Mouse (Mus musculus) forelimb bud, embryonic 11.5 days (tissue): ENCODE results near the gene Cd300lf.

Experiments used
- DNase-seq: peaks from one replicate; pipeline ENCODE4 v3.0.0-alpha.2; 2012; ENCODE audit warnings: low read depth, low spot score

Gene Cd300lf

GRCm38 (mm10) chr11:115160883-115161577 lies 27.2 kb upstream of the Cd300lf start:
- DNase-seq, result peak; percentile 58

- DNase-seq, result peak; percentile 48
Measured at GRCm38 (mm10) chr11:115160016-115160797, 26.4 kb upstream of the Cd300lf start.

- no peak for DNase-seq
Measured at GRCm38 (mm10) chr11:115157933-115158719, 24.3 kb upstream of the Cd300lf start.

GRCm38 (mm10) chr11:115155053-115155634 lies 21.4 kb upstream of the Cd300lf start:
- no peak for DNase-seq

- DNase-seq, result peak; percentile 69
Measured at GRCm38 (mm10) chr11:115153699-115154292, 20.0 kb upstream of the Cd300lf start.

GRCm38 (mm10) chr11:115153088-115153487 lies 19.3 kb upstream of the Cd300lf start:
- DNase-seq, result no peak

- DNase-seq, result peak; percentile 76
Measured at GRCm38 (mm10) chr11:115151755-115152429, 18.1 kb upstream of the Cd300lf start.

GRCm38 (mm10) chr11:115150741-115151254 lies 17.0 kb upstream of the Cd300lf start:
- no peak for DNase-seq

GRCm38 (mm10) chr11:115147813-115148212 lies 14.0 kb upstream of the Cd300lf start:
- no peak for DNase-seq

GRCm38 (mm10) chr11:115141970-115142369 lies 8.2 kb upstream of the Cd300lf start:
- DNase-seq, result no peak

- no peak for DNase-seq
Measured at GRCm38 (mm10) chr11:115138597-115139262, 4.9 kb upstream of the Cd300lf start.

GRCm38 (mm10) chr11:115131768-115132381 lies 1.9 kb downstream of the Cd300lf start:
- DNase-seq, result no peak

- DNase-seq, result no peak
Measured at GRCm38 (mm10) chr11:115129508-115130126, 4.2 kb downstream of the Cd300lf start.

- no peak for DNase-seq
Measured at GRCm38 (mm10) chr11:115128483-115128882, 5.3 kb downstream of the Cd300lf start.

GRCm38 (mm10) chr11:115119409-115119808 lies 14.4 kb downstream of the Cd300lf start:
- DNase-seq, result no peak

GRCm38 (mm10) chr11:115112196-115112595 lies 21.6 kb downstream of the Cd300lf start:
- no peak for DNase-seq

GRCm38 (mm10) chr11:115110271-115110670 lies 23.5 kb downstream of the Cd300lf start:
- DNase-seq, result no peak

- no peak for DNase-seq
Measured at GRCm38 (mm10) chr11:115108176-115108575, 25.6 kb downstream of the Cd300lf start.

- no peak for DNase-seq
Measured at GRCm38 (mm10) chr11:115107403-115107916, 26.3 kb downstream of the Cd300lf start.
